Mouse (Mus musculus) heart, postnatal 0 days (tissue): ENCODE results near the gene Cpt1c. TPM values are rescaled to one million over a fixed set of nuclear protein-coding genes. Genes with fewer than 3 reads are reported as not detected.
A peak's percentile ranks its signal among the peaks of the same experiment; 100 is the strongest.

Experiments
- ATAC-seq: fragments of 200-750 bp; cut with Nextera tagmentation; 2 replicates; pipeline ENCODE4 v1.8.0; 2017; ENCODE audit warnings: low read depth, moderate number of reproducible peaks, moderate library complexity; ENCODE audit not compliant: insufficient read depth
- DNase-seq: peaks from one replicate; pipeline ENCODE4 v3.0.0-alpha.2; 2016; ENCODE audit warnings: low spot score
- H3K27ac ChIP-seq: fragments of 300-500 bp; sonication (generic); 2 replicates; pipeline ENCODE4 v1.5.1; 2014; ENCODE audit warnings: low read depth, mild to moderate bottlenecking
- H3K27me3 ChIP-seq: fragments of 300-500 bp; sonication (generic); 2 replicates; pipeline ENCODE4 v1.6.1; 2014; ENCODE audit warnings: low read length, mixed read lengths; ENCODE audit not compliant: control insufficient read depth, insufficient read depth
- H3K36me3 ChIP-seq: fragments of 300-500 bp; sonication (generic); replicated peaks from 2 replicates; pipeline ENCODE4 v1.6.1; 2014; ENCODE audit warnings: low read length, mixed read lengths; ENCODE audit not compliant: control insufficient read depth, insufficient read depth
- H3K4me1 ChIP-seq: fragments of 300-500 bp; sonication (generic); 2 replicates; pipeline ENCODE4 v1.6.1; 2014; ENCODE audit warnings: antibody characterized with exemption; ENCODE audit not compliant: control insufficient read depth, insufficient read depth
- H3K4me2 ChIP-seq: fragments of 300-500 bp; sonication (generic); 2 replicates; pipeline ENCODE4 v1.6.1; 2014; ENCODE audit warnings: low read depth, mild to moderate bottlenecking, low read length, moderate library complexity
- H3K4me3 ChIP-seq: fragments of 300-500 bp; sonication (generic); 2 replicates; pipeline ENCODE4 v1.5.1; 2014; ENCODE audit warnings: low read depth, low read length
- H3K9ac ChIP-seq: fragments of 300-500 bp; sonication (generic); replicated peaks from 2 replicates; pipeline ENCODE4 v1.6.1; 2014; ENCODE audit warnings: low read depth, low read length, mixed read lengths
- H3K9me3 ChIP-seq: fragments of 300-500 bp; sonication (generic); replicated peaks from 2 replicates; pipeline ENCODE4 v1.6.1; 2016; ENCODE audit warnings: low read length; ENCODE audit not compliant: control insufficient read depth
- CTCF ChIP-seq: IDR thresholded peaks from 2 replicates; pipeline ENCODE4 v1.5.1; 2016; ENCODE audit warnings: antibody characterized with exemption, control low read depth, low read depth
- EP300 ChIP-seq: IDR thresholded peaks from 2 replicates; pipeline ENCODE4 v1.6.1; 2016; ENCODE audit warnings: antibody characterized with exemption, low read depth
- whole genome bisulfite sequencing: fragments of 180-500 bp; shearing (Covaris S2); extraction: QIAGEN DNeasy Blood & Tissue Kit; methylation state at CpG from one replicate; pipeline ENCODE4 v1.1.7; 2014; 5-methylcytosine and 5-hydroxymethylcytosine counted together
- polyA plus RNA-seq: library from polyadenylated mRNA; unstranded; fragments of >200 nt; fragmentation: Nextera tagmentation; extraction: Ambion mirVana; gene quantifications from 2 replicates; pipeline ENCODE4 v1.2.1, GENCODE M21; 2015
- total RNA-seq: library from RNA; depleted of rRNA; stranded (reverse); fragments of >200 nt; gene quantifications from 2 replicates; pipeline ENCODE4 v1.2.3, GENCODE M21; 2014; ENCODE audit warnings: low replicate concordance

The Cpt1c gene
- total and polyA plus RNA-seq, 2 experiments from 2014 or later, result 3.4 to 7.5 TPM

DNA sequence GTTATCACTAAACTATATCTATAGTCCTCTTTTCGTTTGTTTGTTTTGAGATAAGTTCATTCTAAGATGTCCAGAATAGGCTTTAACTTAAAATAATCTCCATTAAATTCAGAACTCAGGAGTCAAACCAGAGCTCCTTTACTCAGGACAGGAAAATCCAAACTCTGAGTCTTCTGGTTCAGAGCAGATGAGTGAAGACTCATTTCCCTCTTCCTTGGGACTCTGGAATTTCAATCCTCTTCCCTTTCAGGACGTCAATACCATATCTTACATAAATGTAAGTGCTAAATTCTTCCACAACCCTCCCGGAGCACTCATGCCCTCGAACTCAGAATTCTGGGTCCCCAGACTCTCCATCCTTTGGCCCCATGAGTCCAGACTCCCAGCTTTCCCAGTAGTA lies 42.1 kb upstream of the Cpt1c start:
- Histone ChIP-seq H3K27ac (peak overlapping the region; percentile 100), H3K4me1 (peaks cover 9% of the 10 kb centered on the region), H3K9ac (peak overlapping the region; percentile 84), H3K27me3 (no peaks in the 10 kb centered on the region), H3K36me3 (peaks cover 33% of the 10 kb centered on the region), H3K4me3 (peak overlapping the region; percentile 95), H3K4me2 (peak overlapping the region; percentile 85), H3K9me3 (no peaks in the 10 kb centered on the region)
- TF ChIP-seq CTCF (no peak), EP300 (no peak)
- DNase-seq (no peak), ATAC-seq (no peak)
- WGBS, result 0% methylated on average over 4 of the region's 4 CpGs

DNA sequence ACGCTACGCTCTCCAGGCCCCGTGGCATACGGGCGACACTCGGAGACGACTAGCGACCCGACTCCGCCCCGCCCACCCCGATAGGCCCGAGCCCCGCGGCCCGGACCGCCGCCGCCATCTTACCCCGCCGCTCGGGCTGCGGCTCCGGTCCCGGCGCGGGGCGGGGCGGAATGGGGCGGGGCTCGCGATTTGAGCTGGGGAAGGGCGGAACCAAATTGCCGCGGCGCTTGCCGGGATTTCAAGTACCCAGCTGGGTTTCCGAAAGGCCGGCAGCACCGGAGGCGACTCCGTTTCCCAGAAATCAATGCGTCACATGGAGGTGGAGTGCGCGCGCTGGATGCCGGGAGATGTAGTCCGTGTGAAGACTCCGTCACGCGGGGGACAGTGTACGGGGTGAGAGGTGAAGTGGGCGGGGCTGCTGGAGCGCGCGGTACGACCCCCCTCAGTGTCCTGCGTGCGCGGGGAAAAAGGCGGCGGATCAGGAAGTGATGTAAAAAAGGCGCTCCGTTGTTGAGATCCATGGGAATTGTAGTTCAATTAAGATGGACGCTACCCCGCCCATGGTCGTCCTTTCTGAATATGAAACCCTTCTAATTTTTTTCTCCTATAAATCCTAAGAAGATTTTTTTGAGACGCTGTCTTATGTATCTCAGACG lies 41.4 kb upstream of the Cpt1c start, which contains the start of gene Scaf1:
Gene Scaf1, minus strand, starts transcription at position 407 of the 656 bp plus-strand sequence.
- H3K36me3 ChIP-seq, result peaks cover 34% of the 10 kb centered on the region
- H3K27ac ChIP-seq, result peak within 1 kb of the TSS; percentile 100
- TF ChIP-seq EP300 (peak; percentile 59; the same call in 1 of the 2 replicates), CTCF (no peak)
- H3K4me3 ChIP-seq, result peak within 1 kb of the TSS; percentile 95
- peak within 1 kb of the TSS; percentile 96 for H3K9ac ChIP-seq
- peak; percentile 81 for ATAC-seq
- H3K4me1 ChIP-seq, result peaks cover 9% of the 10 kb centered on the region
- H3K9me3 ChIP-seq, result no peaks in the 10 kb centered on the region
- H3K27me3 ChIP-seq, result no peaks in the 10 kb centered on the region
- peak; percentile 100 for DNase-seq
- under 1% methylated on average over 68 of the region's 69 CpGs for WGBS
- H3K4me2 ChIP-seq, result peak within 1 kb of the TSS; percentile 85

- under 1% methylated on average over 16 of the region's 20 CpGs for WGBS
- Histone ChIP-seq H3K27ac (peak overlapping the region; percentile 100), H3K4me3 (peak overlapping the region; percentile 95)
These were observed 40.8 kb upstream of the Cpt1c start for GRCm38 (mm10) chr7:45015344-45015956.

DNA sequence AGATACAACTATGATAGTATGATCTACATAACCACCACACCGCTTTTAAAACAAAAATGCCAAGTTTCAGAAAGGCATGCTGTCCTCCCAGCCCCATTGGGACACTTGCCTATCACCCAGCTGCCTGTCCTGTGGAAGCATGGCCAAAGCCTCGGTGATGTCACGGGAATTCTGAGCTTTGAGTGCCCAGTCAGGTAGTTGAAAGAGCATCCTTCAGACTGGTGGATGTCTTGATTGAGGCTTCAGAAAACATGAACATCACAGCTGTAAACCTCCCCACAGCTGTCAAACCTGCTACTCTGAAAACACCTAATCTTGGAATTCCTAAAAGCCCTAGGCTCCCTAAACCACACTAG lies 39.4 kb upstream of the Cpt1c start:
- H3K4me3 ChIP-seq, result no peak overlapping the region
- ATAC-seq (no peak), DNase-seq (no peak)
- no peaks in the 10 kb centered on the region for H3K9me3 ChIP-seq
- no peak overlapping the region for H3K9ac ChIP-seq
- peaks cover 41% of the 10 kb centered on the region for H3K36me3 ChIP-seq
- no peak for TF ChIP-seq EP300
- no peak for TF ChIP-seq CTCF
- WGBS, result 86% methylated on average over 3 of the region's 3 CpGs
- H3K27me3 ChIP-seq, result no peaks in the 10 kb centered on the region
- no peak overlapping the region for H3K27ac ChIP-seq
- H3K4me1 ChIP-seq, result peaks cover 9% of the 10 kb centered on the region
- no peak overlapping the region for H3K4me2 ChIP-seq

More at GRCm38 (mm10) chr7:45015344-45015956, 40.8 kb upstream of the Cpt1c start:
- Histone ChIP-seq H3K4me1 (peaks cover 9% of the 10 kb centered on the region), H3K9me3 (no peaks in the 10 kb centered on the region), H3K4me2 (peak overlapping the region; percentile 75), H3K36me3 (peaks cover 31% of the 10 kb centered on the region), H3K9ac (peak overlapping the region; percentile 96), H3K27me3 (no peaks in the 10 kb centered on the region)
- ATAC-seq (no peak), DNase-seq (no peak)
- TF ChIP-seq EP300 (no peak), CTCF (no peak)

- WGBS, result 91% methylated on average over 16 of the region's 16 CpGs
- no peaks in the 10 kb centered on the region for H3K27me3 ChIP-seq
- peaks cover 46% of the 10 kb centered on the region for H3K36me3 ChIP-seq
- no peak overlapping the region for H3K27ac ChIP-seq
- DNase-seq (no peak), ATAC-seq (no peak)
- no peaks in the 10 kb centered on the region for H3K9me3 ChIP-seq
- H3K4me2 ChIP-seq, result no peak overlapping the region
- H3K4me3 ChIP-seq, result no peak overlapping the region
- TF ChIP-seq CTCF (no peak), EP300 (no peak)
- peaks cover 9% of the 10 kb centered on the region for H3K4me1 ChIP-seq
- no peak overlapping the region for H3K9ac ChIP-seq
These were observed 38.9 kb upstream of the Cpt1c start for GRCm38 (mm10) chr7:45013366-45014095.
